Mouse (Mus musculus): ENCODE measurements around the gene Hba-a1. TPM values are rescaled to one million over a fixed set of nuclear protein-coding genes. Genes with fewer than 3 reads are reported as not detected.
A peak's percentile ranks its signal among the peaks of the same experiment; 100 is the strongest.

The Hba-a1 gene
- polyA plus RNA-seq, 1 experiment, result 409,151 TPM

GRCm38 (mm10) chr11:32301506-32301905 lies 18.2 kb downstream of the Hba-a1 start:
- Histone ChIP-seq H3K27me3 (ENCODE audit: control insufficient read depth) (peaks cover 20% of the 10 kb centered on the region), H3K36me3 (ENCODE audit: control insufficient read depth) (peaks cover 66% of the 10 kb centered on the region), H3K9me3 (ENCODE audit: control insufficient read depth, low read length) (no peaks in the 10 kb centered on the region), H3K4me1 (ENCODE audit: control insufficient read depth) (peaks cover 46% of the 10 kb centered on the region), H3K4me3 (replicated peaks) (peak overlapping the region; percentile 67)
- TF ChIP-seq TAL1 (IDR thresholded peaks at IDR 0.05; ENCODE audit: low read length) (no peak), GATA1 (IDR thresholded peaks at IDR 0.05; ENCODE audit: low read length) (no peak)

GRCm38 (mm10) chr11:32302824-32303419 lies 19.6 kb downstream of the Hba-a1 start:
- Histone ChIP-seq H3K36me3 (ENCODE audit: control insufficient read depth) (peaks cover 63% of the 10 kb centered on the region), H3K9me3 (ENCODE audit: control insufficient read depth, low read length) (no peaks in the 10 kb centered on the region), H3K4me1 (ENCODE audit: control insufficient read depth) (peaks cover 56% of the 10 kb centered on the region), H3K27me3 (ENCODE audit: control insufficient read depth) (peaks cover 24% of the 10 kb centered on the region), H3K4me3 (replicated peaks) (peak overlapping the region; percentile 12)
- TF ChIP-seq TAL1 (IDR thresholded peaks at IDR 0.05; ENCODE audit: low read length) (no peak), GATA1 (IDR thresholded peaks at IDR 0.05; ENCODE audit: low read length) (no peak)

DNA sequence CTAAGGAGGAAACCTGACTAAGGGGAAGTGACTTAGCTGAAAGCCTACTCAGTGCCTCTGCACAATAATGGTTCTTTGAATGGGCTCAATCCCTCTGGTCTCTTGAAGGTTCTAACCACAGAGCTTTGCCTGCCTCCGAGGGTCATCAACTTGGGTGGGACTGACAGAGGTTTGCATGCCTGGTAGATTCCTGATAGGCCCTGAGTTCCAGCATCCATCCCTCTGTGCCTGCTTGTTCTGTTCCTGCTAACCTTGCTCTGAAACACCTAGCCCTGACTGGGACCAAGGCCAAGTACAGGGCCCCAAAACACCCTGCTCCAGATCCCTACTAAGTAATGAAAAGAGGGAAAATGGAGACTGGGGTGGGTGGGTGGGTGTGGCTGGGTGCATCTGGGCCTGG lies 20.1 kb downstream of the Hba-a1 start:
- Histone ChIP-seq H3K4me1 (ENCODE audit: control insufficient read depth) (peaks cover 56% of the 10 kb centered on the region), H3K9me3 (ENCODE audit: control insufficient read depth, low read length) (no peaks in the 10 kb centered on the region; the same call in 1 of the 2 replicates), H3K27me3 (ENCODE audit: control insufficient read depth) (peaks cover 26% of the 10 kb centered on the region), H3K36me3 (ENCODE audit: control insufficient read depth) (peaks cover 58% of the 10 kb centered on the region), H3K4me3 (replicated peaks) (peak overlapping the region; percentile 25)
- no peak for TF ChIP-seq GATA1 (IDR thresholded peaks at IDR 0.05; ENCODE audit: low read length)
- TF ChIP-seq TAL1 (IDR thresholded peaks at IDR 0.05; ENCODE audit: low read length), result no peak

DNA sequence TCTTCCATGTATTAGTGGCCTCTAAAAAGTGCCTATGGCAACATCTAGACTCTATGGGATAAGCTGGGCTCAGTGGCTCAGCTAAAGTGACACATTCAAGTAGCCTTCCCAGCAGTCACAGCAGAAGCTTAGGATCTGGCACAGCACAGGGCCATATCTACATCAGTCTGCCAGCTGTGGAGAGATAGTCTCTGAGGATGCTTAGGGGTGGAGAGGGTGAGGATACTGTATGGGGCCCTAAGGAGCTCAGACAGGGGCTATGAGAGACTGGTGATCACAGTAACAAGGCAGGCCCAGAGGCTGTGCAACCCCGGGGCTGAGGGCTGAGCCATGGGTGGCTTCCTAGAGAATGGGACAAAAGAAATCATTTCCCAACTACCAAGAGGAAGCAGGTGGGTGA lies 23.7 kb downstream of the Hba-a1 start:
- H3K36me3 ChIP-seq (ENCODE audit: control insufficient read depth), result peaks cover 41% of the 10 kb centered on the region
- H3K9me3 ChIP-seq (ENCODE audit: control insufficient read depth, low read length), result no peaks in the 10 kb centered on the region; the same call in 1 of the 2 replicates
- TF ChIP-seq TAL1 (IDR thresholded peaks at IDR 0.05; ENCODE audit: low read length) (no peak), GATA1 (IDR thresholded peaks at IDR 0.05; ENCODE audit: low read length) (no peak)
- peak overlapping the region; percentile 11 for H3K4me3 ChIP-seq (replicated peaks)
- peaks cover 35% of the 10 kb centered on the region for H3K27me3 ChIP-seq (ENCODE audit: control insufficient read depth)
- peaks cover 35% of the 10 kb centered on the region for H3K4me1 ChIP-seq (ENCODE audit: control insufficient read depth)

DNA sequence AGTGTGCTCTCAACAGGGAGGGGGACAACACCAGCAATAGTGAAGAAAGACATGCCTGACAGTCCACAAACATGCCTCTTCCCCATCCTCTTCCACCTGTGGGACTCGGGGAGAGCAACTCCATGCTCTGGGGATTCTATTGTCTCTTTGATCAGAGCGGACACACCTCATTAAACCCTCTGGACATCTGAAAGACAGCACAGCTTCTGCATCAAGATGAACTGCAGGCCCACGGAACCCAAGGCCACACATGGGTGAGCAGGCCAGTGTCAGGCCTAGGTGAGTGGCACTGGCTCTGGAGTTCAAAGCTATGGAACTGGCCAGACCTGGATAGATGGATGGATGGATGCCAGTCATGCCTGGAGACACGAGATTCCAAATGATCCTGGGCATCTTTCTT lies 26.1 kb downstream of the Hba-a1 start:
- Histone ChIP-seq H3K27me3 (ENCODE audit: control insufficient read depth) (peaks cover 30% of the 10 kb centered on the region), H3K4me1 (ENCODE audit: control insufficient read depth) (peaks cover 16% of the 10 kb centered on the region), H3K4me3 (replicated peaks) (no peak overlapping the region), H3K36me3 (ENCODE audit: control insufficient read depth) (peaks cover 16% of the 10 kb centered on the region), H3K9me3 (ENCODE audit: control insufficient read depth, low read length) (no peaks in the 10 kb centered on the region; the same call in 1 of the 2 replicates)
- TF ChIP-seq GATA1 (IDR thresholded peaks at IDR 0.05; ENCODE audit: low read length) (no peak), TAL1 (IDR thresholded peaks at IDR 0.05; ENCODE audit: low read length) (no peak)

DNA sequence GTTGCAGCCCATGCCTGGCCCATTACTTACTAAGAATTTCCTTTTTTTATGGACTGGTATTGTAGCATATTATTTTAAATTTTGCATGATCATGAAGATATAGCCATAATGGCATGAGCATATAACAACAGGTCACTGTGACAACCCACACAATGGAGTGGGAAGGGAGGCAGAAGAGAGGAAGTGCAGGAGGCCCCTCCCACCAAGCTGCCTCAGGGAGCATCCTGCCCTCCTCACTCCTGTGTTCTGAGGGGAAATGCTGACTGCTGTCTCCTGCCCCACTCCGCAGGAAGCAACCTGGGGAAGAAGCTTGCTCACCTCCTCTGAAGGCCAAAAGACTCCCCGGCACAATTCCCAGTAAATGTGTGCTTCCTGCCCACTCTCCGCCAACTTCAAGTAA lies 26.6 kb downstream of the Hba-a1 start:
- peaks cover 16% of the 10 kb centered on the region for H3K4me1 ChIP-seq (ENCODE audit: control insufficient read depth)
- H3K9me3 ChIP-seq (ENCODE audit: control insufficient read depth, low read length), result no peaks in the 10 kb centered on the region; the same call in 1 of the 2 replicates
- TF ChIP-seq GATA1 (IDR thresholded peaks at IDR 0.05; ENCODE audit: low read length), result no peak
- TF ChIP-seq TAL1 (IDR thresholded peaks at IDR 0.05; ENCODE audit: low read length), result no peak
- peaks cover 32% of the 10 kb centered on the region for H3K27me3 ChIP-seq (ENCODE audit: control insufficient read depth)
- peaks cover 12% of the 10 kb centered on the region for H3K36me3 ChIP-seq (ENCODE audit: control insufficient read depth)
- H3K4me3 ChIP-seq (replicated peaks), result no peak overlapping the region

GRCm38 (mm10) chr11:32316009-32316408 lies 32.7 kb downstream of the Hba-a1 start:
- H3K4me1 ChIP-seq (ENCODE audit: control insufficient read depth), result peaks cover 11% of the 10 kb centered on the region
- no peak overlapping the region for H3K4me3 ChIP-seq (replicated peaks)
- no peak for TF ChIP-seq GATA1 (IDR thresholded peaks at IDR 0.05; ENCODE audit: low read length)
- no peak for TF ChIP-seq TAL1 (IDR thresholded peaks at IDR 0.05; ENCODE audit: low read length)
- no peaks in the 10 kb centered on the region for H3K9me3 ChIP-seq (ENCODE audit: control insufficient read depth, low read length)
- H3K36me3 ChIP-seq (ENCODE audit: control insufficient read depth), result no peaks in the 10 kb centered on the region
- peaks cover 29% of the 10 kb centered on the region for H3K27me3 ChIP-seq (ENCODE audit: control insufficient read depth)

DNA sequence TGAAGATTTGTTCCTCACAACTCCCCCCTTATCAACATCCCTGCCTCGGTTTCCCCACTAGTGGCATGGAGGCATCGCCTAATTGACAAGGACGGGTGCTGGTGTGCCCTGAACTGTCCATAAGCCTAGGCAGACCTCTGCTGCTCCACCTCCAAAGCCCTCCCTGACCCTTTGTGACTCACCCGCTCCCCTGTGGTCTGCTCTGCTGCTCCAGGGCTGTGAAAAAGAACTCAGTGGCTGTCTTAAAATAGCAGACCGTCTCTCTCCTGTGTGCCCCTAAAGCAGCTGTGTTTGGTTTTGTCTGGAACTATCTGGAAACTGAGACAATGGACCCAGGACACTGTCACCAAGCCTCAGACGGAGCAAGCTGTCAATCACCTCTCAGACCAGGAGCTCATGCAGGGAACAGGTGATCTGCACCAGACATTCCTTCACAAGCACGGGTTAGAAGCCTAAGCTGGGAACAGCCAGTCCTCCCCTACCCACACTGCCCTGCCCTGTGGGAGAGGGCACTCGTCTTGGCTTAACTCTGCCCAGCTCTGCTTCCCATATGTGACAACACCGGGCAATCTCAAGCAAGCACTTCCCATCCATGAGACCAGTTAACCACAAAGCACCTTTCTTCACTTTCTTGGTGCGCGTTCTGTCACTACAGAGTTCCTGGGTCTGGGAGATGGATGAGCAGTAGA lies 37.3 kb downstream of the Hba-a1 start:
- no peak for TF ChIP-seq TAL1 (IDR thresholded peaks at IDR 0.05; ENCODE audit: low read length)
- TF ChIP-seq GATA1 (IDR thresholded peaks at IDR 0.05; ENCODE audit: low read length), result no peak
- no peaks in the 10 kb centered on the region for H3K9me3 ChIP-seq (ENCODE audit: control insufficient read depth, low read length)
- peaks cover 20% of the 10 kb centered on the region for H3K4me1 ChIP-seq (ENCODE audit: control insufficient read depth)
- H3K27me3 ChIP-seq (ENCODE audit: control insufficient read depth), result peaks cover 32% of the 10 kb centered on the region
- no peaks in the 10 kb centered on the region for H3K36me3 ChIP-seq (ENCODE audit: control insufficient read depth)
- H3K4me3 ChIP-seq (replicated peaks), result peak overlapping the region; percentile 7

DNA sequence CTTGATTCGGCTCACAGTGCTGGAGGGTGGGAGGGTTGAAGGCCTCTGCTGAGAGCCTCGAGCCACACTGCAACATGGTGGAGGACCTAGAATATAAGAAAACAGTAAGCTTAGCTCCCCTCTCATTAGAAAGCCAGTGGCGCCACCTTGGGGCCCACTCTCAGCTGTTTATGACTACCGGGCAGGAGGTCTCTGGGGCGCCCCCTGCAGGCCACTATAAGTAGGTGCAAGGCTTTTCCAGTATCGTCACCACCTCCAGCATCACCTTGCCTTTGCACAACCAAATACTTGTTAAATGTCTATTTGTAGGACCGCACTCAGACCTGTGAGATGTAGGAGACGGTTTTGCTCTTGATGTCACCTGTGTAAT lies 37.9 kb downstream of the Hba-a1 start:
- Histone ChIP-seq H3K4me1 (ENCODE audit: control insufficient read depth) (peaks cover 20% of the 10 kb centered on the region), H3K9me3 (ENCODE audit: control insufficient read depth, low read length) (no peaks in the 10 kb centered on the region), H3K4me3 (replicated peaks) (no peak overlapping the region), H3K36me3 (ENCODE audit: control insufficient read depth) (no peaks in the 10 kb centered on the region), H3K27me3 (ENCODE audit: control insufficient read depth) (peaks cover 34% of the 10 kb centered on the region)
- TF ChIP-seq TAL1 (IDR thresholded peaks at IDR 0.05; ENCODE audit: low read length) (no peak), GATA1 (IDR thresholded peaks at IDR 0.05; ENCODE audit: low read length) (no peak)
